Mouse (Mus musculus) effector memory CD4-positive, alpha-beta T cell, adult 5 months (primary cell): ENCODE data around the gene Grm7. TPM values are rescaled to one million over a fixed set of nuclear protein-coding genes. Genes with fewer than 3 reads are reported as not detected.

Experiments used
- polyA plus RNA-seq: library from polyadenylated mRNA; unstranded; fragments of 100-300 nt; shearing (Covaris generic); gene quantifications from one replicate; pipeline ENCODE4 v1.2.1, GENCODE M21; 2017

Gene Grm7
- not detected for polyA plus RNA-seq

DNA sequence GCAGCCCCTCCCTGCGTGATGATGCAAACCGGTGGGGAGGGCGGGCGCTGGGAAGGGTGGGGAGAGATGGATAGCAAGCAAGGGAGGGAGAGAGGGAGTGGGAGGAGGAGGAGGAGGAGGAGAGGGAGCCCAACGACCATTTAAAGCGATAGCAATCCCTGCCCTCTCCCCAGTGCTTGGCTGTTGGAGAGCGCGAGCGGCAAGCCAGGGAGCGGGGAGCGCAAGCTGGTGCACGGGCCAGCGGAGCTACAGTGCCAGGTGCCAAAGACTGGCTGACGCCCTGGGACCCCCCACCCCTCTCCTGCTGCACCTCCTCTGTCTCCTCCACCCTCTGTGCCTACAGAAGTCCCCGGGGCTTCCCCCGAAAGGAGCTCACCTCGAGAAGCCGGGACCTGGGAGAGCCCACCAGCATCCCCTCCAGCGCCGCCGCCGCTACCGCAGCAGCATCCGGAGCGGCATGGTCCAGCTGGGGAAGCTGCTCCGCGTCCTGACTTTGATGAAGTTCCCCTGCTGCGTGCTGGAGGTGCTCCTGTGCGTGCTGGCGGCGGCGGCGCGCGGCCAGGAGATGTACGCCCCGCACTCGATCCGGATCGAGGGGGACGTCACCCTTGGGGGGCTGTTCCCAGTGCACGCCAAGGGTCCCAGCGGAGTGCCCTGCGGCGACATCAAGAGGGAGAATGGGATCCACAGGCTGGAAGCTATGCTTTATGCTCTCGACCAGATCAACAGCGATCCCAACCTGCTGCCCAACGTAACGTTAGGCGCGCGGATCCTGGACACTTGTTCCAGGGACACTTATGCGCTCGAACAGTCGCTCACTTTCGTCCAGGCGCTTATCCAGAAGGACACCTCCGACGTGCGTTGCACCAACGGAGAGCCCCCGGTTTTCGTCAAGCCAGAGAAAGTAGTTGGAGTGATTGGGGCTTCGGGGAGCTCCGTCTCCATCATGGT, at the start of gene Grm7:
Gene Grm7, plus strand, starts transcription at position 171 of the 951 bp plus-strand sequence.

